Mouse (Mus musculus) liver, embryonic 13.5 days (tissue): ENCODE results near the gene Gm28047. TPM values are rescaled to one million over a fixed set of nuclear protein-coding genes. Genes with fewer than 3 reads are reported as not detected.

Source experiments
- ATAC-seq: fragments of 200-750 bp; cut with Nextera tagmentation; 2 replicates; pipeline ENCODE4 v1.8.0; 2017; ENCODE audit warnings: low read depth, mild to moderate bottlenecking, moderate number of reproducible peaks, moderate library complexity
- DNase-seq: peaks from one replicate; pipeline ENCODE4 v3.0.0; 2022
- H3K27ac ChIP-seq: fragments of 300-500 bp; sonication (generic); 2 replicates; pipeline ENCODE4 v1.5.1; 2015; ENCODE audit warnings: moderate library complexity, mild to moderate bottlenecking, inconsistent platforms
- H3K27me3 ChIP-seq: fragments of 300-500 bp; sonication (generic); 2 replicates; pipeline ENCODE4 v1.6.1; 2015; ENCODE audit warnings: mild to moderate bottlenecking, inconsistent platforms
- H3K36me3 ChIP-seq: fragments of 300-500 bp; sonication (generic); 2 replicates; pipeline ENCODE4 v1.6.1; 2015; ENCODE audit warnings: mild to moderate bottlenecking, inconsistent platforms
- H3K4me1 ChIP-seq: fragments of 300-500 bp; sonication (generic); replicated peaks from 2 replicates; pipeline ENCODE4 v1.6.1; 2015; ENCODE audit warnings: inconsistent platforms
- H3K4me2 ChIP-seq: fragments of 300-500 bp; sonication (generic); 2 replicates; pipeline ENCODE4 v1.6.1; 2015; ENCODE audit warnings: inconsistent platforms, mild to moderate bottlenecking, moderate library complexity
- H3K4me3 ChIP-seq: fragments of 300-500 bp; sonication (generic); replicated peaks from 2 replicates; pipeline ENCODE4 v1.5.1; 2015; ENCODE audit warnings: mild to moderate bottlenecking, inconsistent platforms
- H3K9ac ChIP-seq: fragments of 300-500 bp; sonication (generic); 2 replicates; pipeline ENCODE4 v1.6.1; 2015; ENCODE audit warnings: mild to moderate bottlenecking, inconsistent platforms
- H3K9me3 ChIP-seq: fragments of 300-500 bp; sonication (generic); replicated peaks from 2 replicates; pipeline ENCODE4 v1.6.1; 2016; ENCODE audit warnings: inconsistent platforms
- WGBS: fragments of 180-500 bp; shearing (Covaris S2); methylation state at CpG from one replicate; pipeline ENCODE4 v1.1.7; 2015; ENCODE audit not compliant: insufficient replicate concordance; 5-methylcytosine and 5-hydroxymethylcytosine counted together
- polyA plus RNA-seq: library from polyadenylated mRNA; unstranded; fragments of >200 nt; fragmentation: Nextera tagmentation; extraction: Ambion mirVana; gene quantifications from 2 replicates; pipeline ENCODE4 v1.2.1, GENCODE M21; 2015

Gene Gm28047
- polyA plus RNA-seq, 1 experiment from 2014 or later, result not detected

DNA sequence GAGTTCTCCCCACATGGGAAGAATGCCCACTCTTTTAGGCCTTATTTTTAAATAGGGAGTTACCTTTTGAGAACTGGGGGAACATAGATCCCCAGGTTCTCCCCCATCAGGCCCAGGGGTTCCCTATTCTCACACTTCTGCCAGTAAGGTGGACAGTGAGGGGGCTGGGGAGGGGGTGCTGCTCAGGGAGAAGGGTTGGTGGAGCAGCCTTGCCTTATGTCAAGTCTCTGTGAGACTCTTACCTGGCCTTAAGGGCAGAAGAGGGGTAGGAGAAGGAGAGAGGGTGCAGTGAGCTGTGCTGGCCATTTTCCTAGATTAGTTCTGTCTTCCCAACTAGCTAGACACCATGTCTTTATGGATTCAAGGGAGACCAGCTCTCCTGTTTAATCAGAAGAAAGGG lies 112.4 kb downstream of the Gm28047 start:
- no peak overlapping the region for H3K9ac ChIP-seq
- H3K27ac ChIP-seq, result no peak overlapping the region
- DNase-seq, result no peak
- H3K9me3 ChIP-seq, result no peaks in the 10 kb centered on the region
- H3K4me2 ChIP-seq, result no peak overlapping the region
- no peak for ATAC-seq
- peaks cover 44% of the 10 kb centered on the region for H3K4me1 ChIP-seq
- no peak overlapping the region for H3K4me3 ChIP-seq
- H3K36me3 ChIP-seq, result no peaks in the 10 kb centered on the region
- peaks cover 26% of the 10 kb centered on the region for H3K27me3 ChIP-seq

DNA sequence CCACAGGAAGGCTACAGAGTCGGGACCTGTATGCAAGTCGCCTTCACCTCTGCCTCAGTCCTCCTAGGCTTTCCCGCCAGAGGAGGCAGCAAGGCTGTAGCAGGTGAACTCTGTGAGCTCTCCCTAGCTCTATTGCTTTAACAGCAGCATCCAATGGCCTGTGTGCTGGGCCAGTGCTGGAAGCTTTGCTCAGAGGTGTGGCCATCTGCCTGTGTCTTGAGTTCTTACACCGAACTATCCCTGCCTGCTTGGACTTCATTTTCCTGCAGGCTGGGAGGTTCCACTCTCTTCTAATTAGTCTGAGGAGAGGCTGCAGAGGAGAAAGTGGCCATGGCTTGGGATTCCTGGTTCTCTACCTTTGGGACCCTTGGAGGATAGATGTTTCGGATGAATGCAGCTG lies 112.9 kb downstream of the Gm28047 start:
- Histone ChIP-seq H3K4me1 (peaks cover 40% of the 10 kb centered on the region), H3K36me3 (no peaks in the 10 kb centered on the region), H3K9me3 (no peaks in the 10 kb centered on the region), H3K27me3 (peaks cover 26% of the 10 kb centered on the region), H3K27ac (no peak overlapping the region), H3K9ac (no peak overlapping the region), H3K4me3 (no peak overlapping the region), H3K4me2 (no peak overlapping the region)
- DNase-seq (no peak), ATAC-seq (no peak)
- 60% methylated on average over 5 of the region's 5 CpGs for WGBS

GRCm38 (mm10) chr15:102511285-102511833 lies 113.5 kb downstream of the Gm28047 start:
- H3K4me3 ChIP-seq, result 0 out of 2 replicates have a peak overlapping the region, but pooled peaks have one; percentile 68
- no peak overlapping the region; the same call in 1 of the 2 replicates for H3K9ac ChIP-seq
- 42% methylated on average over 6 of the region's 6 CpGs for WGBS
- peaks cover 25% of the 10 kb centered on the region for H3K27me3 ChIP-seq
- no peaks in the 10 kb centered on the region for H3K36me3 ChIP-seq
- no peak overlapping the region for H3K27ac ChIP-seq
- peaks cover 39% of the 10 kb centered on the region for H3K4me1 ChIP-seq
- ATAC-seq (0 out of 2 replicates have a peak, but pooled peaks have one; percentile 16), DNase-seq (no peak)
- H3K4me2 ChIP-seq, result peak overlapping the region; percentile 97
- H3K9me3 ChIP-seq, result no peaks in the 10 kb centered on the region

GRCm38 (mm10) chr15:102510590-102511284 lies 114.1 kb downstream of the Gm28047 start:
- peak overlapping the region; percentile 97 for H3K4me2 ChIP-seq
- H3K4me1 ChIP-seq, result peaks cover 39% of the 10 kb centered on the region
- peak; percentile 87 for ATAC-seq
- WGBS, result 4% methylated on average over 33 of the region's 34 CpGs
- peak overlapping the region; percentile 68 for H3K4me3 ChIP-seq
- no peaks in the 10 kb centered on the region for H3K36me3 ChIP-seq
- peak overlapping the region; percentile 50; the same call in 1 of the 2 replicates for H3K27ac ChIP-seq
- H3K9me3 ChIP-seq, result no peaks in the 10 kb centered on the region
- H3K27me3 ChIP-seq, result peaks cover 22% of the 10 kb centered on the region
- DNase-seq, result peak; percentile 78
- peak overlapping the region; percentile 70 for H3K9ac ChIP-seq

- H3K4me2 ChIP-seq, result peak overlapping the region; percentile 97
- H3K9ac ChIP-seq, result peak overlapping the region; percentile 70
- H3K27me3 ChIP-seq, result peaks cover 22% of the 10 kb centered on the region
- DNase-seq, result no peak
- H3K36me3 ChIP-seq, result peaks cover under 1% of the 10 kb centered on the region; the same call in 1 of the 2 replicates
- WGBS, result 13% methylated on average over 9 of the region's 9 CpGs
- no peaks in the 10 kb centered on the region for H3K9me3 ChIP-seq
- ATAC-seq, result no peak; the same call in 1 of the 2 replicates
- H3K27ac ChIP-seq, result peak overlapping the region; percentile 50; the same call in 1 of the 2 replicates
- peaks cover 45% of the 10 kb centered on the region for H3K4me1 ChIP-seq
- peak overlapping the region; percentile 68 for H3K4me3 ChIP-seq
These were observed 114.8 kb downstream of the Gm28047 start for GRCm38 (mm10) chr15:102510110-102510509.

- peaks cover 17% of the 10 kb centered on the region for H3K36me3 ChIP-seq
- H3K4me2 ChIP-seq, result no peak overlapping the region
- 60% methylated on average over 3 of the region's 3 CpGs for WGBS
- H3K4me3 ChIP-seq, result no peak overlapping the region
- no peak overlapping the region for H3K9ac ChIP-seq
- no peaks in the 10 kb centered on the region for H3K9me3 ChIP-seq
- H3K27me3 ChIP-seq, result peaks cover 22% of the 10 kb centered on the region
- peaks cover 47% of the 10 kb centered on the region for H3K4me1 ChIP-seq
- no peak overlapping the region for H3K27ac ChIP-seq
- ATAC-seq (no peak), DNase-seq (no peak)
These were observed 116.5 kb downstream of the Gm28047 start for GRCm38 (mm10) chr15:102508336-102508735.

GRCm38 (mm10) chr15:102507561-102507960 lies 117.3 kb downstream of the Gm28047 start:
- no peaks in the 10 kb centered on the region for H3K9me3 ChIP-seq
- H3K4me2 ChIP-seq, result no peak overlapping the region
- no peak overlapping the region for H3K9ac ChIP-seq
- no peak overlapping the region for H3K27ac ChIP-seq
- ATAC-seq, result no peak
- no peak for DNase-seq
- H3K4me1 ChIP-seq, result peaks cover 47% of the 10 kb centered on the region
- no peak overlapping the region for H3K4me3 ChIP-seq
- H3K27me3 ChIP-seq, result peaks cover 22% of the 10 kb centered on the region
- H3K36me3 ChIP-seq, result peaks cover 25% of the 10 kb centered on the region

GRCm38 (mm10) chr15:102506864-102507263 lies 118.0 kb downstream of the Gm28047 start:
- Histone ChIP-seq H3K4me3 (no peak overlapping the region), H3K27ac (no peak overlapping the region), H3K9me3 (no peaks in the 10 kb centered on the region), H3K36me3 (peaks cover 32% of the 10 kb centered on the region), H3K9ac (no peak overlapping the region), H3K4me1 (peaks cover 44% of the 10 kb centered on the region), H3K27me3 (peaks cover 17% of the 10 kb centered on the region), H3K4me2 (no peak overlapping the region)
- no peak for DNase-seq
- ATAC-seq, result no peak
- 65% methylated on average over 1 of the region's 1 CpGs for WGBS

DNA sequence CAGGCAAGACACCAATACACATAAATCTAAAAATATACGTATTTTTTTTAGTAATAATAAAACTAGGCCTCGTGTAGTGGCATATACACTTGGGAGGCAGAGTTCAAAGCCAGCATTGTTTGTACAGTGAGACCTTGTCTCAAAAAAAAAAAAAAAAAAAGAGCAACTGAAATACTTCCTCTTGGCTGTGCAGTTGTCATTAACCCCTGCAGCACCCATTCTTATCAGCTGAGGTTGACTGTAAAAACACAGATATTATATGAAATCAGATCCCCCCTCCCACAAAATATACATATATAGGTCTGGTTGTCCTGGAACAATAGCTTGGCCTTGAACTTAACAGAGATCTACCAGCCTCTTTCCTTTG lies 118.4 kb downstream of the Gm28047 start:
- no peak for DNase-seq
- 44% methylated on average over 2 of the region's 2 CpGs for WGBS
- Histone ChIP-seq H3K36me3 (peaks cover 36% of the 10 kb centered on the region), H3K27me3 (peaks cover 13% of the 10 kb centered on the region), H3K9ac (no peak overlapping the region), H3K4me2 (no peak overlapping the region), H3K4me3 (no peak overlapping the region), H3K4me1 (peaks cover 44% of the 10 kb centered on the region), H3K9me3 (no peaks in the 10 kb centered on the region), H3K27ac (no peak overlapping the region)
- no peak for ATAC-seq

GRCm38 (mm10) chr15:102505770-102506463 lies 119.0 kb downstream of the Gm28047 start:
- DNase-seq (no peak), ATAC-seq (no peak)
- H3K36me3 ChIP-seq, result peaks cover 42% of the 10 kb centered on the region
- peaks cover 10% of the 10 kb centered on the region; the same call in 1 of the 2 replicates for H3K27me3 ChIP-seq
- H3K9me3 ChIP-seq, result no peaks in the 10 kb centered on the region
- H3K4me3 ChIP-seq, result no peak overlapping the region
- peaks cover 44% of the 10 kb centered on the region for H3K4me1 ChIP-seq
- no peak overlapping the region for H3K9ac ChIP-seq
- 67% methylated on average over 9 of the region's 9 CpGs for WGBS
- H3K4me2 ChIP-seq, result no peak overlapping the region
- H3K27ac ChIP-seq, result no peak overlapping the region

DNA sequence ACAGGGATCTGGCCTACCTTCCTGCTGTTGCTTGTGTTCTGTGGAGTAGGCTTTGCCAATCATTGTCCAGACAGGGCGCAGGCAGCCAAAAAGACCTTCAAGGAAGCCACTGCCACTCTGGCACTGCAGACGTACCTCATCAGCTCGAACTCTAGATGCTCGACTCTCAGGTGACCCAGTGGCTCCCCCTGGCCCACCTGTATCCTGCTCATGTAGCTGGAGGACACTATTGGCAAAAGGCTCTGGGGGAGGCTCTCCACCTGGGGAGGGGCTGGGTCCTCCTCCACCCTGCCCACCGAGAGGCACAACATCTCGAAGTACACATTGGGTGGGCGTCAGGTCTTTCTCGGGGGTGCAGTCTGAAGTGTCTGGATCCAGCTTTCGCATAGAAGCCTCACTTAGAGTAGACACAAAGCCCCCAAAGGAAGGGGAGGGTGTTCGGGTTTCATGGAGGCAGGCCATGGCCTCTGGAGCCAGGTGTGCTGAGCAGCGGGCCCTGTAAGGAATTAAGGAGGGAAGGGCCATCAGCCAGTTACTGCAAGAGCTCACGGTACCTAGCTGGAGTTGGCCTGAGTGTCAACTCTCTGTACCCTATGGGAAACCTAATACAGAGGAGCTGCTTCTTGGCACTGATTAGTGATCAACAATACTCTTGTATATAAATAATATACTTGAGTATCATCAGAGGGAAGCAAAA lies 119.6 kb downstream of the Gm28047 start:
- Histone ChIP-seq H3K4me3 (no peak overlapping the region), H3K4me1 (peaks cover 39% of the 10 kb centered on the region), H3K4me2 (no peak overlapping the region), H3K27ac (no peak overlapping the region), H3K27me3 (peaks cover 6% of the 10 kb centered on the region; the same call in 1 of the 2 replicates), H3K36me3 (peaks cover 49% of the 10 kb centered on the region), H3K9me3 (no peaks in the 10 kb centered on the region), H3K9ac (no peak overlapping the region)
- ATAC-seq (no peak), DNase-seq (no peak)
- 72% methylated on average over 12 of the region's 12 CpGs for WGBS
